Mouse (Mus musculus) midbrain, postnatal 0 days (tissue): ENCODE measurements around the gene Klk11. TPM values are rescaled to one million over a fixed set of nuclear protein-coding genes. Genes with fewer than 3 reads are reported as not detected.

Source experiments
- ATAC-seq: fragments of 200-750 bp; cut with Nextera tagmentation; 2 replicates; pipeline ENCODE4 v1.8.0; 2017; ENCODE audit warnings: moderate number of reproducible peaks, mild to moderate bottlenecking, moderate TSS enrichment, moderate library complexity; ENCODE audit not compliant: low FRiP score
- DNase-seq: peaks from one replicate; pipeline ENCODE4 v3.0.0-alpha.2; 2015; ENCODE audit warnings: low spot score
- H3K27ac ChIP-seq: fragments of 300-500 bp; sonication (generic); 2 replicates; pipeline ENCODE4 v1.5.1; 2014; ENCODE audit warnings: low read depth, mild to moderate bottlenecking, low read length, mixed read lengths
- H3K27me3 ChIP-seq: fragments of 300-500 bp; sonication (generic); 2 replicates; pipeline ENCODE4 v1.6.1; 2014; ENCODE audit warnings: low read length, control low read depth, mixed read lengths; ENCODE audit not compliant: insufficient read depth
- H3K36me3 ChIP-seq: fragments of 300-500 bp; sonication (generic); 2 replicates; pipeline ENCODE4 v1.6.1; 2014; ENCODE audit warnings: low read length, control low read depth, mixed read lengths; ENCODE audit not compliant: insufficient read depth
- H3K4me1 ChIP-seq: fragments of 300-500 bp; sonication (generic); 2 replicates; pipeline ENCODE4 v1.6.1; 2014; ENCODE audit warnings: mild to moderate bottlenecking, control low read depth, antibody characterized with exemption, low read length, mixed read lengths; ENCODE audit not compliant: insufficient read depth
- H3K4me2 ChIP-seq: fragments of 300-500 bp; sonication (generic); 2 replicates; pipeline ENCODE4 v1.6.1; 2014; ENCODE audit warnings: low read depth, mild to moderate bottlenecking, low read length, mixed read lengths; ENCODE audit not compliant: poor library complexity, severe bottlenecking
- H3K4me3 ChIP-seq: fragments of 300-500 bp; sonication (generic); 2 replicates; pipeline ENCODE4 v1.5.1; 2014; ENCODE audit warnings: low read depth, mild to moderate bottlenecking, low read length, moderate library complexity
- H3K9ac ChIP-seq: fragments of 300-500 bp; sonication (generic); replicated peaks from 2 replicates; pipeline ENCODE4 v1.6.1; 2014; ENCODE audit warnings: mild to moderate bottlenecking, low read length, moderate library complexity, mixed read lengths; ENCODE audit not compliant: poor library complexity, severe bottlenecking
- H3K9me3 ChIP-seq: fragments of 300-500 bp; sonication (generic); 2 replicates; pipeline ENCODE4 v1.6.1; 2016; ENCODE audit warnings: low read length, control low read depth
- CTCF ChIP-seq: IDR thresholded peaks from 2 replicates; pipeline ENCODE4 v1.5.1; 2016; ENCODE audit warnings: antibody characterized with exemption, mild to moderate bottlenecking
- WGBS: fragments of 180-500 bp; shearing (Covaris S2); extraction: QIAGEN DNeasy Blood & Tissue Kit; methylation state at CpG from one replicate; pipeline ENCODE4 v1.1.7; 2014; 5-methylcytosine and 5-hydroxymethylcytosine counted together
- polyA plus RNA-seq: library from polyadenylated mRNA; unstranded; fragments of >200 nt; fragmentation: Nextera tagmentation; extraction: Ambion mirVana; gene quantifications from 2 replicates; pipeline ENCODE4 v1.2.1, GENCODE M21; 2015
- total RNA-seq: library from RNA; depleted of rRNA; stranded (reverse); fragments of >200 nt; gene quantifications from 2 replicates; pipeline ENCODE4 v1.2.3, GENCODE M21; 2014; rRNA removed

Klk11 gene
- 0.19 TPM in 1 of 2 replicates, not detected in the other for total RNA-seq
- polyA plus RNA-seq = not detected in 2 replicates

GRCm38 (mm10) chr7:43774364-43774763 is at the start of gene Klk11:
TSS of gene Klk11 (plus strand) at chr7:43774604.
- no peaks in the 10 kb centered on the region for H3K27me3 ChIP-seq
- no peak within 1 kb of the TSS for H3K4me2 ChIP-seq
- no peak within 1 kb of the TSS for H3K27ac ChIP-seq
- H3K36me3 ChIP-seq = no peaks in the 10 kb centered on the region
- no peak within 1 kb of the TSS for H3K9ac ChIP-seq
- no peak for TF ChIP-seq CTCF
- 93% methylated on average over 5 of the region's 5 CpGs for WGBS
- ATAC-seq (no peak), DNase-seq (no peak)
- no peaks in the 10 kb centered on the region for H3K4me1 ChIP-seq
- no peak within 1 kb of the TSS for H3K4me3 ChIP-seq
- no peaks in the 10 kb centered on the region for H3K9me3 ChIP-seq

- H3K9ac ChIP-seq = no peak overlapping the region
- H3K4me2 ChIP-seq = no peak overlapping the region
- 53% methylated on average over 1 of the region's 1 CpGs for WGBS
- H3K9me3 ChIP-seq = no peaks in the 10 kb centered on the region
- no peaks in the 10 kb centered on the region for H3K27me3 ChIP-seq
- DNase-seq (peak; percentile 13), ATAC-seq (no peak)
- H3K4me1 ChIP-seq = no peaks in the 10 kb centered on the region
- no peak for TF ChIP-seq CTCF
- no peak overlapping the region for H3K4me3 ChIP-seq
- H3K36me3 ChIP-seq = no peaks in the 10 kb centered on the region
- H3K27ac ChIP-seq = no peak overlapping the region
These were observed 26.6 kb upstream of the Klk11 start for GRCm38 (mm10) chr7:43747788-43748187.

GRCm38 (mm10) chr7:43752806-43753205 is 21.6 kb upstream of the Klk11 start:
- Histone ChIP-seq H3K9ac (no peak overlapping the region), H3K4me1 (no peaks in the 10 kb centered on the region), H3K36me3 (no peaks in the 10 kb centered on the region), H3K9me3 (no peaks in the 10 kb centered on the region), H3K4me3 (no peak overlapping the region), H3K27ac (no peak overlapping the region), H3K4me2 (no peak overlapping the region), H3K27me3 (no peaks in the 10 kb centered on the region)
- ATAC-seq (no peak), DNase-seq (no peak)
- no peak for TF ChIP-seq CTCF
- WGBS = 71% methylated on average over 2 of the region's 2 CpGs

- Histone ChIP-seq H3K4me2 (no peak overlapping the region), H3K4me1 (no peaks in the 10 kb centered on the region), H3K27me3 (no peaks in the 10 kb centered on the region), H3K27ac (no peak overlapping the region), H3K4me3 (no peak overlapping the region), H3K9ac (no peak overlapping the region), H3K9me3 (no peaks in the 10 kb centered on the region), H3K36me3 (no peaks in the 10 kb centered on the region)
- DNase-seq (peak; percentile 6), ATAC-seq (peak; percentile 77)
- 23% methylated on average over 8 of the region's 8 CpGs for WGBS
- no peak for TF ChIP-seq CTCF
These were observed 7.9 kb upstream of the Klk11 start for GRCm38 (mm10) chr7:43766484-43766883.

DNA sequence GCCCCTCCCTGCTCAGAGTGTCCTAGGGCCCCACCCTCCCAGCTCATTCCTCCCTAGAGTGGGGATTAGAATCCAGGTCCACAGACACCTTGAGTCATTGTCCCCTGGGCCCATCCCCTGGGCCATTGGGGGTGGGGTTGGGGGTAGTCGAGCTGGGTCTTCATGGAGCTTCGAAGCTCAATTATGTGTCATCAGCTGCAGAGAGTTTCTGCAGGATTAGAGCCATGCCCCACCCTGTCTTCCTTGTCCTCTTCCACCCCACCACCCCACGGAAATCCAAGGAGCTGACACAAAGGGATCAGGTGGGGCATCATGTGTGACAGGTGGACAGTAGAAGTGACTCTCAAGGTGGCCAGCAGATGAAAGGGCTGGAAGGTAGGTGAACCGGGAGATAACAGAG is 5.8 kb upstream of the Klk11 start, which contains the start of gene Klk12:
TSS of gene Klk12 (plus strand) at position 301 of the 400 bp plus-strand sequence.
- no peak for ATAC-seq

DNA sequence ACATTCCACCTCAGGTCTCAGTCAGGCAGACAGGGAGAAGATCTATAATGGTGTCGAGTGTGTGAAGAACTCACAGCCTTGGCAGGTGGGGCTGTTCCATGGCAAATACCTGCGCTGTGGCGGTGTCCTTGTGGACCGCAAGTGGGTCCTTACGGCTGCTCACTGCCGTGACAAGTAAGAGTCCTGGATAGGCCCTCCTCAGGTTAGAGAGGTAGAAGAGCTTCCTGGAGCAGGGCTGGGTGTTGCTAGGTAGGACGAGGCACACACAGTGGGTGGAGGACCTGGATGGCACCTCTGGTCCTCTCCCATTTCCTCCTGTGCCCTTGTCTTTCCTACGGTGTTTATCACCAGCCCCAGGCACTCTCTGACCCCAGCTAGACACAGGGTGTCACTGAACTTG is 4.8 kb upstream of the Klk11 start:
- Histone ChIP-seq H3K9ac (no peak overlapping the region), H3K36me3 (no peaks in the 10 kb centered on the region), H3K9me3 (no peaks in the 10 kb centered on the region), H3K4me3 (no peak overlapping the region), H3K27me3 (no peaks in the 10 kb centered on the region), H3K4me1 (no peaks in the 10 kb centered on the region), H3K4me2 (no peak overlapping the region), H3K27ac (no peak overlapping the region)
- DNase-seq (no peak), ATAC-seq (no peak)
- WGBS = 95% methylated on average over 8 of the region's 8 CpGs
- no peak for TF ChIP-seq CTCF

More for the DNA sequence above, 5.8 kb upstream of the Klk11 start, which contains the start of gene Klk12:
- H3K4me3 ChIP-seq = no peak within 1 kb of the TSS
- H3K9me3 ChIP-seq = no peaks in the 10 kb centered on the region
- no peak for TF ChIP-seq CTCF
- H3K27me3 ChIP-seq = no peaks in the 10 kb centered on the region
- H3K4me2 ChIP-seq = no peak within 1 kb of the TSS
- H3K4me1 ChIP-seq = no peaks in the 10 kb centered on the region
- DNase-seq = no peak
- WGBS = 73% methylated on average over 4 of the region's 4 CpGs
- no peak within 1 kb of the TSS for H3K27ac ChIP-seq
- H3K9ac ChIP-seq = no peak within 1 kb of the TSS
- H3K36me3 ChIP-seq = no peaks in the 10 kb centered on the region
